Mouse (Mus musculus) liver, embryonic 14.5 days (tissue): Measurements from ENCODE around the gene Ccdc8.

Experiments used
- CTCF ChIP-seq: IDR thresholded peaks from 2 replicates; pipeline ENCODE4 v1.5.1; 2016; ENCODE audit warnings: antibody characterized with exemption, low read depth, control low read depth
- EP300 ChIP-seq: IDR thresholded peaks from 2 replicates; pipeline ENCODE4 v1.6.1; 2016; ENCODE audit warnings: antibody characterized with exemption, low read depth

DNA sequence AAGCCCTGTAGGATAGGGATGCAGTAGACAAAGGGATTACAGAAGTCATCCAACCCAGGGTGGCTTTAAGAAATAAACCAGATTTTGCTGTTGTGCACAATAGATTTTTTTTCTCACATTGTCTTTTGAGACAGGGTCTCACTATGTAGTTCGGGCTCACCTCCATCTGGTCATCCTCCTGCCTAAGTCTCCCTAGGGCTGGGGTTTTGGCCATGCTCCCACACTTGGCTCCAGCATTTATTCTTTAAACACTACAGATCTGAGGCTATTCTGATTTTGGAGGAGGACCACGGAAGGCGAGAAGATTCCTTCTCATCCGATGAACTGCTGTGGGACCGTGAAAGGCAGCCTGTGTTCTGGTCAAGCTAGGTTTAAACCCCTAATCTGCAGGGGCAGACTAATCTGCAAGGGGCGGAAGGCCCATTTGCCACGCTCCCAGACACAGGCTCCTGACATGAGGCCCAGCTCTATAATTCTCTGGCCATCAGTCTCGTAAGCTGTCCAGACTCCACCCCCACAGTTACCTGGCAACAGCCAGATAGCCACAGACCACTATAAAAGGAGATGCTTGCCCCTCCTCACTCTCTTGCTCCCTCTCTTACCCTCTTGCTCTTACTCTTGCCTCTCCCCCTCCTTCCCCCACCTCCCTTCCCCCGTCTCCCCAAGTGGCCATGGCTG, 45.6 kb downstream of the Ccdc8 start:
- TF ChIP-seq CTCF (no peak), EP300 (no peak)
